Mouse (Mus musculus) forebrain, embryonic 10.5 days (tissue): ENCODE measurements around the gene Tln2. TPM values are rescaled to one million over a fixed set of nuclear protein-coding genes. Genes with fewer than 3 reads are reported as not detected.

Experiments used
- DNase-seq: peaks from one replicate; pipeline ENCODE4 v3.0.0-alpha.2; 2017; ENCODE audit warnings: low spot score; ENCODE audit errors: extremely low spot score
- H3K27ac ChIP-seq: fragments of 300-500 bp; sonication (generic); 2 replicates; pipeline ENCODE4 v1.5.1; 2016; ENCODE audit warnings: mild to moderate bottlenecking
- H3K27me3 ChIP-seq: fragments of 300-500 bp; sonication (generic); 2 replicates; pipeline ENCODE4 v1.6.1; 2016; ENCODE audit warnings: mild to moderate bottlenecking; ENCODE audit not compliant: poor library complexity, severe bottlenecking
- H3K36me3 ChIP-seq: fragments of 300-500 bp; sonication (generic); replicated peaks from 2 replicates; pipeline ENCODE4 v1.6.1; 2016; ENCODE audit warnings: mild to moderate bottlenecking, moderate library complexity
- H3K4me1 ChIP-seq: fragments of 300-500 bp; sonication (generic); 2 replicates; pipeline ENCODE4 v1.6.1; 2016
- H3K4me3 ChIP-seq: fragments of 300-500 bp; sonication (generic); 2 replicates; pipeline ENCODE4 v1.5.1; 2016; ENCODE audit warnings: mild to moderate bottlenecking, moderate library complexity
- H3K9me3 ChIP-seq: fragments of 300-500 bp; sonication (generic); 2 replicates; pipeline ENCODE4 v1.6.1; 2016; ENCODE audit warnings: mild to moderate bottlenecking, moderate library complexity
- WGBS: fragments of 180-500 bp; shearing (Covaris S2); methylation state at CpG from one replicate; pipeline ENCODE4 v1.1.7; 2016; 5-methylcytosine and 5-hydroxymethylcytosine counted together
- polyA plus RNA-seq: library from polyadenylated mRNA; unstranded; fragments of >200 nt; fragmentation: Nextera tagmentation; extraction: Ambion mirVana; gene quantifications from 2 replicates; pipeline ENCODE4 v1.2.1, GENCODE M21; 2016

Tln2 gene
- polyA plus RNA-seq, 1 experiment from 2014 or later, result 30.0 TPM

- H3K27me3 ChIP-seq, result no peaks in the 10 kb centered on the region
- DNase-seq, result no peak
- no peaks in the 10 kb centered on the region for H3K4me1 ChIP-seq
- WGBS, result 88% methylated on average over 9 of the region's 9 CpGs
- H3K9me3 ChIP-seq, result 0 out of 2 replicates have a peak, but pooled peaks cover 2% of the 10 kb centered on the region
- peaks cover 23% of the 10 kb centered on the region for H3K36me3 ChIP-seq
- H3K27ac ChIP-seq, result no peak overlapping the region
- no peak overlapping the region for H3K4me3 ChIP-seq
Measured at GRCm38 (mm10) chr9:67240456-67240855, 319.0 kb downstream of the Tln2 start.

GRCm38 (mm10) chr9:67236987-67237386, 322.5 kb downstream of the Tln2 start:
- H3K4me1 ChIP-seq, result no peaks in the 10 kb centered on the region
- no peak for DNase-seq
- no peaks in the 10 kb centered on the region for H3K27me3 ChIP-seq
- no peaks in the 10 kb centered on the region for H3K9me3 ChIP-seq
- WGBS, result 72% methylated on average over 3 of the region's 3 CpGs
- no peak overlapping the region for H3K4me3 ChIP-seq
- no peak overlapping the region for H3K27ac ChIP-seq
- peaks cover 19% of the 10 kb centered on the region for H3K36me3 ChIP-seq

GRCm38 (mm10) chr9:67235441-67236217, 323.9 kb downstream of the Tln2 start:
- 93% methylated on average over 12 of the region's 12 CpGs for WGBS
- peaks cover 10% of the 10 kb centered on the region for H3K36me3 ChIP-seq
- DNase-seq, result no peak

GRCm38 (mm10) chr9:67229033-67229432, 330.5 kb downstream of the Tln2 start:
- no peak for DNase-seq

More at GRCm38 (mm10) chr9:67235441-67236217, 323.9 kb downstream of the Tln2 start:
- no peaks in the 10 kb centered on the region for H3K9me3 ChIP-seq
- no peaks in the 10 kb centered on the region for H3K4me1 ChIP-seq
- H3K27ac ChIP-seq, result no peak overlapping the region
- no peaks in the 10 kb centered on the region for H3K27me3 ChIP-seq
- H3K4me3 ChIP-seq, result no peak overlapping the region

GRCm38 (mm10) chr9:67220388-67220787, 339.1 kb downstream of the Tln2 start:
- Histone ChIP-seq H3K9me3 (no peaks in the 10 kb centered on the region), H3K4me1 (peaks cover 25% of the 10 kb centered on the region), H3K27me3 (no peaks in the 10 kb centered on the region), H3K36me3 (peaks cover 18% of the 10 kb centered on the region), H3K4me3 (no peak overlapping the region), H3K27ac (no peak overlapping the region)
- no peak for DNase-seq
- WGBS, result 60% methylated on average over 3 of the region's 3 CpGs

More at GRCm38 (mm10) chr9:67229033-67229432, 330.5 kb downstream of the Tln2 start:
- 76% methylated on average over 5 of the region's 5 CpGs for WGBS
- no peaks in the 10 kb centered on the region for H3K9me3 ChIP-seq
- H3K36me3 ChIP-seq, result peaks cover 17% of the 10 kb centered on the region
- H3K4me3 ChIP-seq, result no peak overlapping the region
- H3K27me3 ChIP-seq, result no peaks in the 10 kb centered on the region
- peaks cover 6% of the 10 kb centered on the region for H3K4me1 ChIP-seq
- H3K27ac ChIP-seq, result 0 out of 2 replicates have a peak overlapping the region, but pooled peaks have one; percentile 30

- Histone ChIP-seq H3K9me3 (no peaks in the 10 kb centered on the region), H3K4me1 (peaks cover 42% of the 10 kb centered on the region), H3K36me3 (peaks cover 18% of the 10 kb centered on the region), H3K27me3 (no peaks in the 10 kb centered on the region), H3K27ac (no peak overlapping the region), H3K4me3 (no peak overlapping the region)
- DNase-seq, result no peak
- 73% methylated on average over 9 of the region's 9 CpGs for WGBS
Measured at GRCm38 (mm10) chr9:67218001-67218400, 341.5 kb downstream of the Tln2 start.

- Histone ChIP-seq H3K27me3 (no peaks in the 10 kb centered on the region), H3K9me3 (no peaks in the 10 kb centered on the region), H3K4me3 (no peak overlapping the region), H3K4me1 (peaks cover 43% of the 10 kb centered on the region), H3K27ac (0 out of 2 replicates have a peak overlapping the region, but pooled peaks have one; percentile 44), H3K36me3 (peaks cover 6% of the 10 kb centered on the region)
- DNase-seq, result no peak
- 80% methylated on average over 3 of the region's 3 CpGs for WGBS
Measured at GRCm38 (mm10) chr9:67214191-67214985, 345.1 kb downstream of the Tln2 start.

GRCm38 (mm10) chr9:67213275-67213674, 346.2 kb downstream of the Tln2 start:
- peak; percentile 58 for DNase-seq
- 73% methylated on average over 6 of the region's 6 CpGs for WGBS
- Histone ChIP-seq H3K36me3 (no peaks in the 10 kb centered on the region), H3K4me1 (peaks cover 52% of the 10 kb centered on the region), H3K27me3 (no peaks in the 10 kb centered on the region), H3K27ac (peak overlapping the region; percentile 35), H3K4me3 (no peak overlapping the region), H3K9me3 (no peaks in the 10 kb centered on the region)

- 93% methylated on average over 4 of the region's 4 CpGs for WGBS
- Histone ChIP-seq H3K4me3 (no peak overlapping the region), H3K27ac (no peak overlapping the region), H3K9me3 (no peaks in the 10 kb centered on the region), H3K27me3 (no peaks in the 10 kb centered on the region), H3K36me3 (no peaks in the 10 kb centered on the region), H3K4me1 (peaks cover 47% of the 10 kb centered on the region)
- no peak for DNase-seq
Measured at GRCm38 (mm10) chr9:67211220-67211619, 348.3 kb downstream of the Tln2 start.

GRCm38 (mm10) chr9:67209451-67209850, 350.1 kb downstream of the Tln2 start:
- H3K36me3 ChIP-seq, result no peaks in the 10 kb centered on the region
- H3K4me3 ChIP-seq, result no peak overlapping the region
- no peaks in the 10 kb centered on the region for H3K27me3 ChIP-seq
- H3K9me3 ChIP-seq, result no peaks in the 10 kb centered on the region
- DNase-seq, result no peak
- no peak overlapping the region; the same call in 1 of the 2 replicates for H3K27ac ChIP-seq
- peaks cover 41% of the 10 kb centered on the region for H3K4me1 ChIP-seq
- WGBS, result 94% methylated on average over 9 of the region's 9 CpGs

- Histone ChIP-seq H3K4me3 (no peak overlapping the region), H3K9me3 (no peaks in the 10 kb centered on the region), H3K4me1 (peaks cover 32% of the 10 kb centered on the region), H3K27ac (peak overlapping the region; percentile 65), H3K36me3 (no peaks in the 10 kb centered on the region), H3K27me3 (no peaks in the 10 kb centered on the region)
- peak; percentile 31 for DNase-seq
- WGBS, result 19% methylated on average over 3 of the region's 3 CpGs
Measured at GRCm38 (mm10) chr9:67208420-67208819, 351.1 kb downstream of the Tln2 start.

GRCm38 (mm10) chr9:67205175-67205574, 354.3 kb downstream of the Tln2 start:
- no peak overlapping the region for H3K27ac ChIP-seq
- DNase-seq, result no peak
- no peaks in the 10 kb centered on the region for H3K36me3 ChIP-seq
- WGBS, result 83% methylated on average over 4 of the region's 4 CpGs
- H3K9me3 ChIP-seq, result no peaks in the 10 kb centered on the region
- no peak overlapping the region for H3K4me3 ChIP-seq
- peaks cover 30% of the 10 kb centered on the region for H3K4me1 ChIP-seq
- no peaks in the 10 kb centered on the region for H3K27me3 ChIP-seq

- Histone ChIP-seq H3K4me3 (no peak overlapping the region), H3K9me3 (no peaks in the 10 kb centered on the region), H3K27me3 (no peaks in the 10 kb centered on the region), H3K27ac (no peak overlapping the region), H3K4me1 (peaks cover 14% of the 10 kb centered on the region), H3K36me3 (no peaks in the 10 kb centered on the region)
- WGBS, result 97% methylated on average over 8 of the region's 8 CpGs
- no peak for DNase-seq
Measured at GRCm38 (mm10) chr9:67196609-67197008, 362.9 kb downstream of the Tln2 start.
